Mouse (Mus musculus) neural tube, embryonic 15.5 days (tissue): Measurements from ENCODE around the gene Retsat. TPM values are rescaled to one million over a fixed set of nuclear protein-coding genes. Genes with fewer than 3 reads are reported as not detected.
A peak's percentile ranks its signal among the peaks of the same experiment; 100 is the strongest.

Source experiments
- ATAC-seq: fragments of 200-750 bp; cut with Nextera tagmentation; 2 replicates; pipeline ENCODE4 v1.8.0; 2017; ENCODE audit warnings: mild to moderate bottlenecking, moderate TSS enrichment, moderate library complexity; ENCODE audit not compliant: low FRiP score
- H3K27ac ChIP-seq: fragments of 300-500 bp; sonication (generic); replicated peaks from 2 replicates; pipeline ENCODE4 v1.5.1; 2015; ENCODE audit warnings: mild to moderate bottlenecking, inconsistent platforms
- H3K27me3 ChIP-seq: fragments of 300-500 bp; sonication (generic); replicated peaks from 2 replicates; pipeline ENCODE4 v1.6.1; 2015; ENCODE audit warnings: inconsistent platforms
- H3K36me3 ChIP-seq: fragments of 300-500 bp; sonication (generic); 2 replicates; pipeline ENCODE4 v1.6.1; 2015; ENCODE audit warnings: inconsistent platforms
- H3K4me1 ChIP-seq: fragments of 300-500 bp; sonication (generic); 2 replicates; pipeline ENCODE4 v1.6.1; 2015; ENCODE audit warnings: inconsistent platforms
- H3K4me2 ChIP-seq: fragments of 300-500 bp; sonication (generic); 2 replicates; pipeline ENCODE4 v1.6.1; 2015; ENCODE audit warnings: inconsistent platforms, mild to moderate bottlenecking, moderate library complexity
- H3K4me3 ChIP-seq: fragments of 300-500 bp; sonication (generic); replicated peaks from 2 replicates; pipeline ENCODE4 v1.5.1; 2015; ENCODE audit warnings: mild to moderate bottlenecking, inconsistent platforms
- H3K9ac ChIP-seq: fragments of 300-500 bp; sonication (generic); replicated peaks from 2 replicates; pipeline ENCODE4 v1.6.1; 2015; ENCODE audit warnings: mild to moderate bottlenecking, inconsistent platforms
- H3K9me3 ChIP-seq: fragments of 300-500 bp; sonication (generic); replicated peaks from 2 replicates; pipeline ENCODE4 v1.6.1; 2016; ENCODE audit warnings: inconsistent platforms
- WGBS: fragments of 180-500 bp; shearing (Covaris S2); methylation state at CpG from one replicate; pipeline ENCODE4 v1.1.7; 2015; ENCODE audit warnings: mixed read lengths; 5-methylcytosine and 5-hydroxymethylcytosine counted together
- polyA plus RNA-seq: library from polyadenylated mRNA; unstranded; fragments of >200 nt; fragmentation: Nextera tagmentation; extraction: Ambion mirVana; gene quantifications from 2 replicates; pipeline ENCODE4 v1.2.1, GENCODE M21; 2015

Retsat gene
- polyA plus RNA-seq, 1 experiment from 2014 or later: 4.9 TPM

- WGBS: 79% methylated on average over 7 of the region's 7 CpGs
These were observed 55.1 kb downstream of the Retsat start for GRCm38 (mm10) chr6:72653419-72653818.

GRCm38 (mm10) chr6:72654355-72654754 is 56.1 kb downstream of the Retsat start:
- Histone ChIP-seq H3K27ac (no peak overlapping the region), H3K36me3 (no peaks in the 10 kb centered on the region), H3K4me1 (peaks cover 28% of the 10 kb centered on the region), H3K9ac (no peak overlapping the region), H3K9me3 (no peaks in the 10 kb centered on the region), H3K27me3 (no peaks in the 10 kb centered on the region), H3K4me2 (no peak overlapping the region), H3K4me3 (no peak overlapping the region)
- WGBS: 92% methylated on average over 6 of the region's 6 CpGs
- no peak for ATAC-seq

More at GRCm38 (mm10) chr6:72653419-72653818, 55.1 kb downstream of the Retsat start:
- H3K9ac ChIP-seq: no peak overlapping the region
- no peak overlapping the region for H3K4me3 ChIP-seq
- H3K4me1 ChIP-seq: peaks cover 28% of the 10 kb centered on the region
- no peak overlapping the region for H3K4me2 ChIP-seq
- no peak for ATAC-seq
- H3K27me3 ChIP-seq: no peaks in the 10 kb centered on the region
- 0 out of 2 replicates have a peak overlapping the region, but pooled peaks have one; percentile 1 for H3K27ac ChIP-seq
- H3K9me3 ChIP-seq: no peaks in the 10 kb centered on the region
- no peaks in the 10 kb centered on the region for H3K36me3 ChIP-seq

DNA sequence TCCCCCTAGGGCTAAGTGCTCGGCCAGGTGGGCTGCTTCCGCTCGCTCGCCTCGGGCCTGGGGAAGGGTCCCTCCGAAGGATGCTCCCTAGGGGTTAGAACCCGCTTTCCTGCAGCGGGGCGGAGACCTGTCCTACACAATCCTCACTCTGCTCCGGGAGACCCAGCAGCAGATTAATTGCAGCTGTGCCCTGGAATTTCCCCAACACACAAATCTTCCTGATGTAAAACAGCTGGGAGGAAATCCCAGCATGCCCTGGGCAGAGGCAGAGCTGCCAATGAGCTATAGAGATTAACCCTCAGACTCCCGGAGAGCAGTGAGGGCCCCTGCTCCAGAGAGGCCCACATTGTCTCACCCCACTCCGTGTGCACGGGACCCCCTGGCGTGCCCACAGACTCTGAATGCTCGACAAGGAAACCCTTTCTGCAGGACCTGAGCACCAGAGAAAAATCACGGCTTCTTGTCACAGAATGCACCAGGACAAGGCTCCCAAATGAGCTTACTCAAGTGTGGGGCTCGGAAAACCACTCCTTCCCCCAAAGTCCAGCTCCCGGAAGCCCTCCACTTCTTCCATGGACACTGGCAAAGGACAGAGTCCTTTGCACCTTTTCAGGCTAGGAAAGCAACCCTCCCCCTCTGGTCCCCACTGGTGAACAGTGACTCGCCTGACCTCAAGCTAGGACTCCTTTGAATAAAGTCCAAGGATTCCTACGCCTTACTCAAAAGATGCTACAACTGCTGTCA is 57.2 kb downstream of the Retsat start:
- Histone ChIP-seq H3K9me3 (no peaks in the 10 kb centered on the region), H3K4me2 (peak overlapping the region; percentile 60), H3K4me1 (peaks cover 26% of the 10 kb centered on the region), H3K36me3 (no peaks in the 10 kb centered on the region), H3K4me3 (peak overlapping the region; percentile 42), H3K27me3 (no peaks in the 10 kb centered on the region), H3K9ac (peak overlapping the region; percentile 48), H3K27ac (peak overlapping the region; percentile 71)
- 24% methylated on average over 20 of the region's 20 CpGs for WGBS
- ATAC-seq: peak; percentile 82

DNA sequence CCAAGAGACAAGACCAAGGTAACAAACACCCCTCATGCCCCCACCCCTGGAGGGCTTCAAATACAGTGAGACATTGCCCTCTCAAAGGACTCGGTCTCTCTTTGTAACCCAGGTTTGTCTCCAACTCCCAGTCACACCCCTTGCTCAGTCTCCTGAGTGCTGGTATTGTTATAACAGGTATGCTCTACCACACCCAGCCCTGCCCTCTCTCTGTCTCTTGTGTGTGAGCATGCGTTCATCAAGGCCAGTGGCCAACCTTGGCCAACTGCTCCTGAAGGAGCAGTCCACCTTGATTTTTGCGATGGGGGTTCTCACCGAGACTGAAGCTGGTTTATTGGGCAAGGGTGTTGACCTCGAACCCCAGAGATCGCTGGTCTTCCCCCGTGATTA is 57.8 kb downstream of the Retsat start:
- Histone ChIP-seq H3K4me3 (no peak overlapping the region), H3K4me1 (peaks cover 29% of the 10 kb centered on the region), H3K27ac (no peak overlapping the region; the same call in 1 of the 2 replicates), H3K9ac (no peak overlapping the region), H3K36me3 (no peaks in the 10 kb centered on the region), H3K4me2 (no peak overlapping the region), H3K9me3 (no peaks in the 10 kb centered on the region), H3K27me3 (no peaks in the 10 kb centered on the region)
- no peak for ATAC-seq
- 92% methylated on average over 7 of the region's 7 CpGs for WGBS

DNA sequence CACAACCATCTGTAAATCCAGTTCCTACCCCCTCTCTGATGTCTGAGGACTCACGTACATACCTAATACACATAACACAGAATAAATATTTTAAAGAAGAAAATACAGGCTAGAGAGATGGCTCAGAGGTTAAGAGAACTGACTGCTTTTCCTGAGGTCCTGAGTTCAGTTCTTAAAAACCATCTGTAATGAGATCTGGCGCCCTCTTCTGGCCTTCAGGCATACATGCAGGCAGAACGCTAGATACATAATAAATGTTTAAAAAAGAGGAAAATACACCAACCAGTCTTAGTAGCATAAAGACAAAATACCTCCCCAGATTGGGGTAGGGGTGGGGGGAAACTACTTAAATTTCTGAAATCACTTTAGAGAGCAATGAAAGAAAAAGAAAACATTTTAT is 59.7 kb downstream of the Retsat start:
- 61% methylated on average over 3 of the region's 3 CpGs for WGBS
- Histone ChIP-seq H3K9me3 (no peaks in the 10 kb centered on the region), H3K4me1 (peaks cover 28% of the 10 kb centered on the region), H3K4me2 (no peak overlapping the region), H3K27me3 (no peaks in the 10 kb centered on the region), H3K27ac (no peak overlapping the region), H3K4me3 (no peak overlapping the region), H3K36me3 (no peaks in the 10 kb centered on the region), H3K9ac (no peak overlapping the region)
- no peak for ATAC-seq

Other genes starting within 250 kb of the Retsat start
- 21.2 and 21.5 TPM in 2 replicates for gene Tmem150a, start 243.0 kb upstream of the Retsat start, polyA plus RNA-seq
- 145 and 147 TPM in 2 replicates for gene Rnf181, start 231.5 kb upstream of the Retsat start, polyA plus RNA-seq
- gene Vamp5, start 218.0 kb upstream of the Retsat start, polyA plus RNA-seq: 20.4 and 25.7 TPM in 2 replicates
- gene Vamp8, start 207.8 kb upstream of the Retsat start, polyA plus RNA-seq: 19.1 and 52.7 TPM in 2 replicates
- 19.0 and 23.2 TPM in 2 replicates for gene Ggcx, start 184.2 kb upstream of the Retsat start, polyA plus RNA-seq
- 341 and 365 TPM in 2 replicates for gene Mat2a, start 158.9 kb upstream of the Retsat start, polyA plus RNA-seq
- gene Sh2d6, start 76.8 kb upstream of the Retsat start, polyA plus RNA-seq: 0.24 and 0.70 TPM in 2 replicates
- gene Capg, start 54.1 kb upstream of the Retsat start, polyA plus RNA-seq: 8.4 and 23.4 TPM in 2 replicates
- 14.3 and 16.6 TPM in 2 replicates for gene Elmod3, start 62 bp upstream of the Retsat start, polyA plus RNA-seq
- 36.3 and 38.0 TPM in 2 replicates for gene Tgoln1, start 18.5 kb downstream of the Retsat start, polyA plus RNA-seq
- 7.0 and 9.8 TPM in 2 replicates for gene Tcf7l1, start 190.8 kb downstream of the Retsat start, polyA plus RNA-seq